Mouse (Mus musculus): ENCODE measurements at regions not wholly inside any gene's neighbourhood (a gene's known extent, or its start where the extent isn't known, plus 50 kb on each side); places are given as distances from the start of the nearest gene placed in this dataset.

DNA sequence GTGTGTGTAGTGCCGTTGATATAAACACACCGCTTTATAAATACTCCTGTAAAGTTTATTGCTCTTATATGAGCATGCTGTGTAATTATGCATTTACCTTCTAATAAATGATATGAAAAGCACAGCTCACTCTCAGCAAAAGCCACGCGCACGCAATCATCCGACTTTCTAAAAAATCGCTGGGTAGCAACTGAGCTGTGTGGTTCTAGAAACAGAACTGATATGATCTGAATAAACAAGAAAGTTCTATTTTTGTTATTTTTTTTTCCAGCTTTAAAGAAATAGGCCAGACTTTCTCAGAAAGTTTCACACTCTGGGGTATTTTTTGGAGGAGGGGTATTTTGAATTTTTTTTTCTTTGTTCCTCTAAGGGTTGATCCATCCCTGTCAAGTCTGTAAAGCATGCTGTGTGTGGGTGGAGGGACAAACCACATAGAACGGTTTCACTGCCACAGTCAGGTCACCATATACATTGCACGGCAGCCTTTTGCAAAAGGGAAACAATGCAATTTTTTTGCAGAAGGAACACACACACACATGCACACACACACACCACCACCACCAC lies 357.5 kb downstream of the Rnf144a start:
- TF ChIP-seq CTCF (IDR thresholded peaks at IDR 0.05) (no peak), POLR2A (IDR thresholded peaks at IDR 0.05; ENCODE audit: insufficient read depth, low read depth, low read length) (no peak), EP300 (IDR thresholded peaks at IDR 0.05; ENCODE audit: insufficient read depth, low read depth, low read length) (no peak)
